Mouse (Mus musculus) hindbrain, embryonic 14.5 days (tissue): ENCODE measurements at regions not wholly inside any gene's neighbourhood (a gene's known extent, or its start where the extent isn't known, plus 50 kb on each side); places are given as distances from the start of the nearest gene placed in this dataset.
A peak's percentile ranks its signal among the peaks of the same experiment; 100 is the strongest.

Source experiments
- ATAC-seq: fragments of 200-750 bp; cut with Nextera tagmentation; 2 replicates; pipeline ENCODE4 v1.8.0; 2017; ENCODE audit warnings: moderate number of reproducible peaks, mild to moderate bottlenecking, moderate TSS enrichment, moderate library complexity; ENCODE audit not compliant: low FRiP score
- DNase-seq: peaks from one replicate; pipeline ENCODE4 v3.0.0-alpha.2; 2015; ENCODE audit warnings: low spot score
- H3K27ac ChIP-seq: fragments of 300-500 bp; sonication (generic); 2 replicates; pipeline ENCODE4 v1.5.1; 2014; ENCODE audit warnings: mild to moderate bottlenecking, moderate library complexity
- H3K27me3 ChIP-seq: fragments of 300-500 bp; sonication (generic); 2 replicates; pipeline ENCODE4 v1.6.1; 2014; ENCODE audit warnings: mild to moderate bottlenecking, low read length, mixed read lengths; ENCODE audit not compliant: control insufficient read depth, insufficient read depth
- H3K36me3 ChIP-seq: fragments of 300-500 bp; sonication (generic); replicated peaks from 2 replicates; pipeline ENCODE4 v1.6.1; 2014; ENCODE audit not compliant: control insufficient read depth, insufficient read depth
- H3K4me1 ChIP-seq: fragments of 300-500 bp; sonication (generic); replicated peaks from 2 replicates; pipeline ENCODE4 v1.6.1; 2014; ENCODE audit warnings: antibody characterized with exemption, low read length, mixed read lengths; ENCODE audit not compliant: control insufficient read depth, insufficient read depth
- H3K4me2 ChIP-seq: fragments of 300-500 bp; sonication (generic); replicated peaks from 2 replicates; pipeline ENCODE4 v1.6.1; 2014; ENCODE audit warnings: mild to moderate bottlenecking, moderate library complexity
- H3K4me3 ChIP-seq: fragments of 300-500 bp; sonication (generic); replicated peaks from 2 replicates; pipeline ENCODE4 v1.5.1; 2014; ENCODE audit warnings: mild to moderate bottlenecking, low read length
- H3K9ac ChIP-seq: fragments of 300-500 bp; sonication (generic); 2 replicates; pipeline ENCODE4 v1.6.1; 2014
- H3K9me3 ChIP-seq: fragments of 300-500 bp; sonication (generic); 2 replicates; pipeline ENCODE4 v1.6.1; 2016; ENCODE audit warnings: low read length; ENCODE audit not compliant: control insufficient read depth
- WGBS: fragments of 180-500 bp; shearing (Covaris S2); extraction: QIAGEN DNeasy Blood & Tissue Kit; methylation state at CpG from one replicate; pipeline ENCODE4 v1.1.7; 2014; 5-methylcytosine and 5-hydroxymethylcytosine counted together

DNA sequence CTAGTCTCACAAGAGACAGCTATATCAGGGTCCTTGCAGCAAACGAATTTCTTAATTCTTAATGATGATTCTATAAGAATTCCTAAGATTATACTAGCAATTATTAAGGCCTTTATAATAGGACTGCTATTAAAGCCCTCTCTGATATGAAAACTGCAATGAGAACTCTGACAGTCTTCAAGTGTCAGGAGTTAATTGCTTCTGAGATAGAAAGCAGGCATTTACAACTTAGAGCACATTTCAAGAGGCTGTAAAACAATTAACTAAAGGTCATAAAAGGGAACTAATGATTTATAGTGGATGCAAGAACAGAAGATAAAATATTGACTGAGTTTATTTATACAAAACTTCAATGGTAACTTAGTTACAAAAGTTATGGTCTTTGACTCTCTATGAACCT is 84.9 kb upstream of the Phlpp1 start:
- H3K36me3 ChIP-seq = no peaks in the 10 kb centered on the region
- no peak overlapping the region for H3K27ac ChIP-seq
- DNase-seq (no peak), ATAC-seq (no peak)
- H3K4me3 ChIP-seq = no peak overlapping the region
- 0 out of 2 replicates have a peak, but pooled peaks cover 3% of the 10 kb centered on the region for H3K9me3 ChIP-seq
- H3K9ac ChIP-seq = no peak overlapping the region
- no peaks in the 10 kb centered on the region for H3K4me1 ChIP-seq
- H3K4me2 ChIP-seq = no peak overlapping the region
- 61% methylated on average over 1 of the region's 1 CpGs for WGBS
- no peaks in the 10 kb centered on the region for H3K27me3 ChIP-seq

DNA sequence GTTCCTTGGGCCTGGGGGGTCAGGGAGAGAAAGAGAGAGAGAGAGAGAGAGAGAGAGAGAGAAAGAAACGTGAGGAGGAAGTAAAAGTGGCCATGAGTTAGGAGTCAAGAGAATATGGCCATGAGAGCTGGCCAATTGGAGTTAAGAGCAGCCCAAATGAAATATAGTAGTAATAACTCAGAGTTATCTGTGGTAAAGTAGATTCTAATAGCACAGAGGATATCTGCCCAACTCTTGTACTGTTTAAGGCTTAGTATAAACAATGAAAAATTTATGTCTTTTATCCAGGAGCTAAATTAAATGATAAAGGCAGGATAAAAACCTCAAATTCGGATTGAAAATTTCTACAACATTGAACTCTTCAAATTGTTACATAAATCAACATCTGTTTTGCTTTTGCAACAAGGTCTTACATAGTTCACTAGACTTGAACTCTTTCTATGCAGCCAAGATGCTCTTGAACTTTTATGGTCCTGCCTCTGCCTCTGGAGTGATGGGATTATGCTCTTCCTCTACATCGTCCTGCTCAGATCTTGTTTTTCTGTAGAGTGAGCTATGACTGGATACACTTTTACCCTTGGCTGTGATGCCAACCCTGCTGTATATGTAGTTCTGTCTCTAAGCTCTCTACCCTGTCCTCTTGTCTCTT is 78.5 kb upstream of the Phlpp1 start:
- no peak overlapping the region for H3K27ac ChIP-seq
- ATAC-seq = no peak
- H3K4me2 ChIP-seq = no peak overlapping the region
- no peaks in the 10 kb centered on the region for H3K36me3 ChIP-seq
- WGBS = 84% methylated on average over 3 of the region's 3 CpGs
- peaks cover 7% of the 10 kb centered on the region; the same call in 1 of the 2 replicates for H3K4me1 ChIP-seq
- no peak for DNase-seq
- no peak overlapping the region for H3K9ac ChIP-seq
- H3K27me3 ChIP-seq = no peaks in the 10 kb centered on the region
- H3K4me3 ChIP-seq = no peak overlapping the region
- 0 out of 2 replicates have a peak, but pooled peaks cover 3% of the 10 kb centered on the region for H3K9me3 ChIP-seq

DNA sequence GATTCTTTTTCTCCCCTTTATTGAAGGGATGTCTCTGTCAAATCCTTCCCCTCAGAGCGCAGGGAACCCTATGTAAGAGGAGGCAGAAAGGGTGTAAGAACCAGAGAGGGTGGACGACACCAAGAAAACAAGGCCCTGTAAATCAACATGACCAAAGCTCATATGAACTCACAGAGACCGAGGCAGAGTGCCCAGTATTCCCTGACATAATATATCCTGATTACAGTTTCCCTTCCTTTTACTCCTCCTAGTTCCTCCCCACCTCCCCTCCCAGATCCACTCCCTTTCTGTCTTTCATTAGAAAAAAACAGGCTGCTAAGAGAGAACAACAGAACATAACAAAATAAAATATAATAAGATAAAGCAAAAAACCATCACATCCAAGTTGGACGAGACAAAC is 77.7 kb upstream of the Phlpp1 start:
- H3K9ac ChIP-seq = no peak overlapping the region
- 85% methylated on average over 4 of the region's 4 CpGs for WGBS
- no peak overlapping the region for H3K4me2 ChIP-seq
- no peak overlapping the region for H3K4me3 ChIP-seq
- H3K4me1 ChIP-seq = peaks cover 7% of the 10 kb centered on the region; the same call in 1 of the 2 replicates
- DNase-seq (no peak), ATAC-seq (no peak)
- no peak overlapping the region for H3K27ac ChIP-seq
- 0 out of 2 replicates have a peak, but pooled peaks cover 3% of the 10 kb centered on the region for H3K9me3 ChIP-seq
- H3K36me3 ChIP-seq = no peaks in the 10 kb centered on the region
- no peaks in the 10 kb centered on the region for H3K27me3 ChIP-seq

DNA sequence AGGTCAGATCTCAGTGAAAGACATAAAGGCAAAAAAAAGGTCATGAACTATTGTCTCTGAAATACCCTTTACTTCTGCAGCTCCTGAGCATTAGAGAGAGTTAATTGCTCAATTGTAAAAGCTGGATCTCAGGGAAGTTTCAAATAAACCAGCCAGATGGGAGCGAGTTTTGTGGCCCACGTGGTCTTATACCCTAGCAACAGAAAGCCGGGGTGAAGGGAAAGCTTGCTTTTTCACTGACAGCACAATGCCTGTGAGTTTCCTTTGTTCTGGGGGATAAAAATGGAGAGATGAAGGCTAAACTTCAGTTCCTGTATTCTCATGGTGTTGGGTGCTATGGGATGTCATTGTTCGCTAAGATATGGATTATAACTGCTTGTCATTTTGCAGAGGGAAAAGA is 75.2 kb upstream of the Phlpp1 start:
- no peaks in the 10 kb centered on the region for H3K36me3 ChIP-seq
- peaks cover 7% of the 10 kb centered on the region; the same call in 1 of the 2 replicates for H3K4me1 ChIP-seq
- H3K27ac ChIP-seq = no peak overlapping the region
- ATAC-seq = peak; percentile 59
- 29% methylated on average over 4 of the region's 4 CpGs for WGBS
- H3K27me3 ChIP-seq = no peaks in the 10 kb centered on the region
- H3K4me2 ChIP-seq = no peak overlapping the region
- peak; percentile 57 for DNase-seq
- no peak overlapping the region for H3K4me3 ChIP-seq
- no peaks in the 10 kb centered on the region for H3K9me3 ChIP-seq
- no peak overlapping the region for H3K9ac ChIP-seq

- WGBS = 96% methylated on average over 4 of the region's 4 CpGs
- Histone ChIP-seq H3K27me3 (no peaks in the 10 kb centered on the region), H3K9ac (no peak overlapping the region), H3K9me3 (no peaks in the 10 kb centered on the region), H3K4me3 (no peak overlapping the region), H3K36me3 (no peaks in the 10 kb centered on the region), H3K4me1 (peaks cover 7% of the 10 kb centered on the region; the same call in 1 of the 2 replicates), H3K4me2 (no peak overlapping the region), H3K27ac (no peak overlapping the region)
- ATAC-seq (no peak), DNase-seq (peak; percentile 19)
Observed at GRCm38 (mm10) chr1:106097177-106097576, 74.4 kb upstream of the Phlpp1 start.

- no peak for ATAC-seq
- Histone ChIP-seq H3K4me3 (no peak overlapping the region), H3K27me3 (no peaks in the 10 kb centered on the region), H3K4me2 (no peak overlapping the region), H3K4me1 (peaks cover 7% of the 10 kb centered on the region; the same call in 1 of the 2 replicates), H3K27ac (no peak overlapping the region), H3K36me3 (no peaks in the 10 kb centered on the region), H3K9me3 (no peaks in the 10 kb centered on the region), H3K9ac (no peak overlapping the region)
- DNase-seq = peak; percentile 6
- WGBS = 96% methylated on average over 3 of the region's 3 CpGs
Observed at GRCm38 (mm10) chr1:106100611-106101010, 70.9 kb upstream of the Phlpp1 start.

DNA sequence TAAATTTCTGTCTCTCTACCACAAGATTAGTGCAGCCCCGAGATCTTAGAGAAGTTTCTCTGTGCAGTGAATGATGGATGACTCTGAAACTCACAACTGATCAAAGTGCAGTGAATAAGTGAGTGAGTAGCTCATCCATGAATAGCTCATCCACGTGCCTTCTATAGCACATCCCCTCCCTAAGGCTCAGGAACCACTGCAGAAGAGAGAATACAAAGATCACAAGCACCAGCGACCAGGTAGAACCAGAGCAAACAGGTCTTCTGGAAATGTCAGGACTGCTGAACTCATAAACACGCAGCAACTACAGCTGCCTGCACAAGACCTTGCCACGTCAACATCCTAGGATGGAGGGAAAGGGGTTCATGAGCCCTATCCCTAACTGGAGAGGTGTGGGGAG is 69.0 kb upstream of the Phlpp1 start:
- Histone ChIP-seq H3K9ac (no peak overlapping the region), H3K4me3 (no peak overlapping the region), H3K4me2 (no peak overlapping the region), H3K27ac (no peak overlapping the region), H3K27me3 (no peaks in the 10 kb centered on the region), H3K4me1 (no peaks in the 10 kb centered on the region), H3K9me3 (no peaks in the 10 kb centered on the region), H3K36me3 (no peaks in the 10 kb centered on the region)
- WGBS = 73% methylated on average over 5 of the region's 5 CpGs
- no peak for ATAC-seq
- no peak for DNase-seq

DNA sequence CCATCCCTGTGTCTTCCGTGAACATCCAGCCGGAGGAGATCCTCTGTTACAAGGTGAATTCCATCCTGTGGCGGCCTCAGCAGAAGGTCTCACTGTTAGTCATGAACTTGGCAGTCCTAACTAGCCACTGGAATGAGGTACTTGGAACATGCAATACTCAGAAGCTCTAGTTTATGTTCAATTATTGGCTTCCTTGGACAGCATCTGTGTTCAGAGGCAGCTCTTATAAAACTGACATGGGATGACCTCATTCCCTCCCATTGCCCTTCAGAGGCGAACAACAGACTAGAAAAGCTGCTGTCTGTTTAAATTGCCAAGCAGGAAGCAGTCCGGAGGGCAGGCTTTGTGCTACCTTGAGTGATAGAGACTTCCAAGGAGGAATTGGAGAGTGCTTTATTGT is 62.5 kb upstream of the Phlpp1 start:
- Histone ChIP-seq H3K27ac (no peak overlapping the region), H3K4me3 (no peak overlapping the region), H3K4me1 (no peaks in the 10 kb centered on the region), H3K36me3 (no peaks in the 10 kb centered on the region), H3K4me2 (no peak overlapping the region), H3K9ac (no peak overlapping the region), H3K9me3 (no peaks in the 10 kb centered on the region), H3K27me3 (no peaks in the 10 kb centered on the region)
- no peak for DNase-seq
- WGBS = 75% methylated on average over 5 of the region's 5 CpGs
- no peak for ATAC-seq
